Mouse (Mus musculus): ENCODE results near the gene Gm29427. TPM values are rescaled to one million over a fixed set of nuclear protein-coding genes. Genes with fewer than 3 reads are reported as not detected.

Gene Gm29427
- polyA plus RNA-seq, 1 experiment from 2014 or later: not detected

DNA sequence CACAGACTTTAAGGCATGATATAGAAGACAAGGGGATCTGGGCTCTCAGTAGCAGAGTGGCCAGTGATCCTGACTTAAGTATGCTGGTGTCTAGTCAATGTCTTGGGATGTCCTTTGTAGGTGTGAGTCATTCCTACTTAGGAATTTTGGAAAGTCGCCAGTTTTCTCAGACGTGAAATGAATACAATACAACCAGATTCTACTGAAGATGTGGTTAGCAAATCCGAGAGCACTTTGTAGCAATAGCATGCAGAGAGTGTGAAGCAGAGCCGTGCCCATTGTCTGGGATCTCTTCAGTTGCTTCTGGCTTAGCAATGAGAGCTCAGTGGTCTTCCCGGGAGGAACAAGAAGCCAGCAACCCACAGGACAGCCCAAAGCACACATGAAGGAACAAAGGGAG is 18.9 kb upstream of the Gm29427 start:
- Histone ChIP-seq H3K27ac (ENCODE audit: low read length) (no peak overlapping the region), H3K4me2 (ENCODE audit: low read depth, low read length) (no peak overlapping the region), H3K4me1 (ENCODE audit: control insufficient read depth, insufficient read depth, low read length) (peaks cover 5% of the 10 kb centered on the region; the same call in 1 of the 2 replicates)

GRCm38 (mm10) chr1:130733671-130734070 is 18.1 kb upstream of the Gm29427 start:
- H3K9me3 ChIP-seq (replicated peaks; ENCODE audit: control insufficient read depth, low read length): no peaks in the 10 kb centered on the region
- H3K27ac ChIP-seq (ENCODE audit: low read length): no peak overlapping the region
- no peak overlapping the region for H3K4me3 ChIP-seq (ENCODE audit: low read length)
- H3K36me3 ChIP-seq (ENCODE audit: control insufficient read depth, insufficient read depth): no peaks in the 10 kb centered on the region
- H3K4me2 ChIP-seq (ENCODE audit: low read depth, low read length): no peak overlapping the region
- no peak overlapping the region for H3K9ac ChIP-seq (ENCODE audit: low read length)
- H3K27me3 ChIP-seq (ENCODE audit: control insufficient read depth, insufficient read depth, low read length): no peaks in the 10 kb centered on the region
- ATAC-seq (replicated peaks; ENCODE audit: extremely low read depth, insufficient read depth, low FRiP score): no peak
- WGBS: 73% methylated on average over 4 of the region's 4 CpGs
- H3K4me1 ChIP-seq (ENCODE audit: control insufficient read depth, insufficient read depth, low read length): peaks cover 5% of the 10 kb centered on the region; the same call in 1 of the 2 replicates

More for the DNA sequence above, 18.9 kb upstream of the Gm29427 start:
- no peak for ATAC-seq (replicated peaks; ENCODE audit: extremely low read depth, insufficient read depth, low FRiP score)
- no peaks in the 10 kb centered on the region for H3K27me3 ChIP-seq (ENCODE audit: control insufficient read depth, insufficient read depth, low read length)
- H3K9me3 ChIP-seq (replicated peaks; ENCODE audit: control insufficient read depth, low read length): no peaks in the 10 kb centered on the region
- no peak overlapping the region for H3K4me3 ChIP-seq (ENCODE audit: low read length)
- no peak overlapping the region for H3K9ac ChIP-seq (ENCODE audit: low read length)
- H3K36me3 ChIP-seq (ENCODE audit: control insufficient read depth, insufficient read depth): no peaks in the 10 kb centered on the region
- 50% methylated on average over 5 of the region's 5 CpGs for WGBS

DNA sequence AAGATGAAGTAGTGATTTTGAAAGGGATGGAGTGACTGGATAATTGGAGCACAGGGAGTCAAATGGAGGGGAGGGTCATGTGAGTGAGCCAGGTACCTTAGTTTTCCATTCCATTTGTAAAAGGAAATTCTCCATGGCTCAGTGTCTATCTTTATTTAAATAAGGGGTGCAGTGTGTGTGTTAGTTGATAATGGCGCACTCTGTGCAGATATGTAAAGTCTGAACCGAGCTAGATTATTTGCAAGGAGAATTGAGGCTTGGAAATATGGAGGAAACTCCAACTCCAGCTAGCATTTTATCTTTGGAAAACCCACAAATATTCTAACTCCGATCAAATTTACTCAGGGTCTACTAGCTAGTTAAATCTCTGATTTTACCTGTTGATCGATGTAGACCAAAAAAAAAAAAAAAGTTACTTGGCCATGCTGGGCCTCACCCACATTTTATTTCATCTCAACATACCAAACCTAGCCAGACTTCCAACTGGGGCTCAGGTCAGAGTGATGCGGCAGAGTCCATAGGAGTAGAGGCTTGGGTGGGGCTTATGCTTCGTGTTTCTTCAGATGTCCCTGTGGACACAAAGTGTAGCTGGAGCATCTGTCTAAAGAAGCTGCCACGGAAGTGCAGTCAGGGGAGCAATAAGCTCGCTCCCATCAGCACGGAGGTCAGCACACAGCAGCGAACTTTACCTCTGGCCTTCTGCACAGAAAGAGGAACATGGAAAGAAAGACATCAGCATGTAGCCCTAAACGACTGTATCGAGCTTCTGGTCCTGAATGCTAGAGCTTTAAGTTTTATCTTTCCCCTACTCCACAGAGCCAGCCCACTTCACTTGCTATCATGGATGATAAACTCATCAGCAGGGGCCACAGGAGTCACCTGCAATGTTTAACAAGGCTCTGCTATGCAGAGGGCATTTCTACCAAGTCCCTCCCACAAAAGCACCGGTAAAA is 17.4 kb upstream of the Gm29427 start:
- no peak overlapping the region for H3K27ac ChIP-seq (ENCODE audit: low read length)
- no peaks in the 10 kb centered on the region for H3K27me3 ChIP-seq (ENCODE audit: control insufficient read depth, insufficient read depth, low read length)
- 69% methylated on average over 13 of the region's 13 CpGs for WGBS
- peaks cover 5% of the 10 kb centered on the region; the same call in 1 of the 2 replicates for H3K4me1 ChIP-seq (ENCODE audit: control insufficient read depth, insufficient read depth, low read length)
- H3K4me2 ChIP-seq (ENCODE audit: low read depth, low read length): no peak overlapping the region
- no peaks in the 10 kb centered on the region for H3K36me3 ChIP-seq (ENCODE audit: control insufficient read depth, insufficient read depth)
- H3K9me3 ChIP-seq (replicated peaks; ENCODE audit: control insufficient read depth, low read length): no peaks in the 10 kb centered on the region
- no peak for ATAC-seq (replicated peaks; ENCODE audit: extremely low read depth, insufficient read depth, low FRiP score)
- H3K4me3 ChIP-seq (ENCODE audit: low read length): no peak overlapping the region
- no peak overlapping the region for H3K9ac ChIP-seq (ENCODE audit: low read length)

GRCm38 (mm10) chr1:130731741-130732337 is 16.2 kb upstream of the Gm29427 start, which contains the start of gene AA986860:
TSS of gene AA986860 (plus strand) at chr1:130731976.
- Histone ChIP-seq H3K27me3 (ENCODE audit: control insufficient read depth, insufficient read depth, low read length) (no peaks in the 10 kb centered on the region), H3K4me2 (ENCODE audit: low read depth, low read length) (peak within 1 kb of the TSS; percentile 34), H3K36me3 (ENCODE audit: control insufficient read depth, insufficient read depth) (no peaks in the 10 kb centered on the region), H3K27ac (ENCODE audit: low read length) (no peak within 1 kb of the TSS), H3K4me3 (ENCODE audit: low read length) (peak within 1 kb of the TSS; percentile 8; the same call in 1 of the 2 replicates), H3K9me3 (replicated peaks; ENCODE audit: control insufficient read depth, low read length) (no peaks in the 10 kb centered on the region), H3K4me1 (ENCODE audit: control insufficient read depth, insufficient read depth, low read length) (peaks cover 5% of the 10 kb centered on the region; the same call in 1 of the 2 replicates), H3K9ac (ENCODE audit: low read length) (no peak within 1 kb of the TSS)
- 10% methylated on average over 10 of the region's 10 CpGs for WGBS
- peak; percentile 67 for ATAC-seq (replicated peaks; ENCODE audit: extremely low read depth, insufficient read depth, low FRiP score)

GRCm38 (mm10) chr1:130729153-130729552 is 13.6 kb upstream of the Gm29427 start, which contains the start of gene Pfkfb2:
TSS of gene Pfkfb2 (minus strand) at chr1:130729253.
- no peak within 1 kb of the TSS for H3K4me3 ChIP-seq (ENCODE audit: low read length)
- H3K27me3 ChIP-seq (ENCODE audit: control insufficient read depth, insufficient read depth, low read length): no peaks in the 10 kb centered on the region
- no peak within 1 kb of the TSS for H3K9ac ChIP-seq (ENCODE audit: low read length)
- no peaks in the 10 kb centered on the region for H3K9me3 ChIP-seq (replicated peaks; ENCODE audit: control insufficient read depth, low read length)
- 66% methylated on average over 2 of the region's 2 CpGs for whole genome bisulfite sequencing
- peaks cover 5% of the 10 kb centered on the region; the same call in 1 of the 2 replicates for H3K4me1 ChIP-seq (ENCODE audit: control insufficient read depth, insufficient read depth, low read length)
- H3K36me3 ChIP-seq (ENCODE audit: control insufficient read depth, insufficient read depth): no peaks in the 10 kb centered on the region
- no peak within 1 kb of the TSS for H3K27ac ChIP-seq (ENCODE audit: low read length)
- ATAC-seq (replicated peaks; ENCODE audit: extremely low read depth, insufficient read depth, low FRiP score): no peak
- H3K4me2 ChIP-seq (ENCODE audit: low read depth, low read length): no peak within 1 kb of the TSS

- Histone ChIP-seq H3K36me3 (ENCODE audit: control insufficient read depth, insufficient read depth) (no peaks in the 10 kb centered on the region), H3K4me1 (ENCODE audit: control insufficient read depth, insufficient read depth, low read length) (peaks cover 5% of the 10 kb centered on the region; the same call in 1 of the 2 replicates), H3K4me2 (ENCODE audit: low read depth, low read length) (no peak overlapping the region), H3K27ac (ENCODE audit: low read length) (no peak overlapping the region), H3K9ac (ENCODE audit: low read length) (no peak overlapping the region), H3K4me3 (ENCODE audit: low read length) (no peak overlapping the region), H3K9me3 (replicated peaks; ENCODE audit: control insufficient read depth, low read length) (no peaks in the 10 kb centered on the region), H3K27me3 (ENCODE audit: control insufficient read depth, insufficient read depth, low read length) (no peaks in the 10 kb centered on the region)
- no peak for ATAC-seq (replicated peaks; ENCODE audit: extremely low read depth, insufficient read depth, low FRiP score)
- 87% methylated on average over 3 of the region's 3 CpGs for WGBS
Observed at GRCm38 (mm10) chr1:130728708-130729107, 13.1 kb upstream of the Gm29427 start.

- peaks cover 5% of the 10 kb centered on the region; the same call in 1 of the 2 replicates for H3K4me1 ChIP-seq (ENCODE audit: control insufficient read depth, insufficient read depth, low read length)
- H3K4me2 ChIP-seq (ENCODE audit: low read depth, low read length): no peak overlapping the region
- no peak overlapping the region for H3K27ac ChIP-seq (ENCODE audit: low read length)
- no peak overlapping the region for H3K9ac ChIP-seq (ENCODE audit: low read length)
- no peak overlapping the region for H3K4me3 ChIP-seq (ENCODE audit: low read length)
- no peaks in the 10 kb centered on the region for H3K27me3 ChIP-seq (ENCODE audit: control insufficient read depth, insufficient read depth, low read length)
- ATAC-seq (replicated peaks; ENCODE audit: extremely low read depth, insufficient read depth, low FRiP score): no peak
- 51% methylated on average over 1 of the region's 1 CpGs for WGBS
- H3K9me3 ChIP-seq (replicated peaks; ENCODE audit: control insufficient read depth, low read length): no peaks in the 10 kb centered on the region
- no peaks in the 10 kb centered on the region for H3K36me3 ChIP-seq (ENCODE audit: control insufficient read depth, insufficient read depth)
Observed at GRCm38 (mm10) chr1:130728070-130728469, 12.5 kb upstream of the Gm29427 start.

GRCm38 (mm10) chr1:130726396-130726795 is 10.8 kb upstream of the Gm29427 start:
- no peak for ATAC-seq (replicated peaks; ENCODE audit: extremely low read depth, insufficient read depth, low FRiP score)
- Histone ChIP-seq H3K36me3 (ENCODE audit: control insufficient read depth, insufficient read depth) (no peaks in the 10 kb centered on the region), H3K4me3 (ENCODE audit: low read length) (no peak overlapping the region), H3K27me3 (ENCODE audit: control insufficient read depth, insufficient read depth, low read length) (no peaks in the 10 kb centered on the region), H3K4me1 (ENCODE audit: control insufficient read depth, insufficient read depth, low read length) (peaks cover 1% of the 10 kb centered on the region; the same call in 1 of the 2 replicates), H3K4me2 (ENCODE audit: low read depth, low read length) (no peak overlapping the region), H3K9ac (ENCODE audit: low read length) (no peak overlapping the region), H3K27ac (ENCODE audit: low read length) (no peak overlapping the region), H3K9me3 (replicated peaks; ENCODE audit: control insufficient read depth, low read length) (no peaks in the 10 kb centered on the region)
- 90% methylated on average over 2 of the region's 2 CpGs for WGBS

DNA sequence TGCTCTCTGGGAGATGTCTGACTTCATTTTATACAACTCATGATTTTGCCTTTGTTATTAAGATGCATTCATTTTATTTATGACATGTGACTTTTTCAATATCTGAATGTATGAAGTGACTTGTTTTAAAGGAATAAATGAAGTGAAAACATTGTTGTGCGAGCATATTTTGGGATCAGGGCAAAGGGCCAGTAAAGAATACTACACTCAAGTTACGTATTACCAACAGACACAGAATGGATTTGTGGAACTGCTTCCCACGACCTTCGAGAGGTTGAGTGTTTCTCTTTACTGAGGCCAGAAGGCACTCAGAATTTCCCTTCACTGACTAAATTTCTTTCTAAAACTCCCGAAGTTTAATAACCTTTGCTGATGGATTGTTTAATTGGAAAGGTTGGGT is 8.6 kb upstream of the Gm29427 start:
- ATAC-seq (replicated peaks; ENCODE audit: extremely low read depth, insufficient read depth, low FRiP score): no peak
- WGBS: 89% methylated on average over 5 of the region's 5 CpGs

More for the DNA sequence above, 8.6 kb upstream of the Gm29427 start:
- no peaks in the 10 kb centered on the region for H3K9me3 ChIP-seq (replicated peaks; ENCODE audit: control insufficient read depth, low read length)
- H3K27ac ChIP-seq (ENCODE audit: low read length): no peak overlapping the region
- H3K4me2 ChIP-seq (ENCODE audit: low read depth, low read length): no peak overlapping the region
- no peak overlapping the region for H3K9ac ChIP-seq (ENCODE audit: low read length)
- no peaks in the 10 kb centered on the region for H3K27me3 ChIP-seq (ENCODE audit: control insufficient read depth, insufficient read depth, low read length)
- peaks cover 3% of the 10 kb centered on the region; the same call in 1 of the 2 replicates for H3K36me3 ChIP-seq (ENCODE audit: control insufficient read depth, insufficient read depth)
- peaks cover 2% of the 10 kb centered on the region; the same call in 1 of the 2 replicates for H3K4me1 ChIP-seq (ENCODE audit: control insufficient read depth, insufficient read depth, low read length)
- H3K4me3 ChIP-seq (ENCODE audit: low read length): no peak overlapping the region

All from heart, embryonic 16.5 days (tissue).